Mouse (Mus musculus) embryonic facial prominence, embryonic 10.5 days (tissue): ENCODE results near the gene Lhpp. TPM values are rescaled to one million over a fixed set of nuclear protein-coding genes. Genes with fewer than 3 reads are reported as not detected.
A peak's percentile ranks its signal among the peaks of the same experiment; 100 is the strongest.

Experiments
- DNase-seq: peaks from one replicate; pipeline ENCODE4 v3.0.0-alpha.2; 2017; ENCODE audit warnings: low spot score
- H3K27ac ChIP-seq: fragments of 300-500 bp; sonication (generic); replicated peaks from 2 replicates; pipeline ENCODE4 v1.5.1; 2016; ENCODE audit warnings: mild to moderate bottlenecking
- H3K27me3 ChIP-seq: fragments of 300-500 bp; sonication (generic); replicated peaks from 2 replicates; pipeline ENCODE4 v1.6.1; 2016; ENCODE audit warnings: low read depth, mild to moderate bottlenecking; ENCODE audit not compliant: poor library complexity, severe bottlenecking
- H3K36me3 ChIP-seq: fragments of 300-500 bp; sonication (generic); replicated peaks from 2 replicates; pipeline ENCODE4 v1.6.1; 2016; ENCODE audit warnings: mild to moderate bottlenecking, moderate library complexity
- H3K4me1 ChIP-seq: fragments of 300-500 bp; sonication (generic); 2 replicates; pipeline ENCODE4 v1.6.1; 2016
- H3K4me3 ChIP-seq: fragments of 300-500 bp; sonication (generic); 2 replicates; pipeline ENCODE4 v1.5.1; 2016; ENCODE audit warnings: mild to moderate bottlenecking, moderate library complexity
- H3K9me3 ChIP-seq: fragments of 300-500 bp; sonication (generic); 2 replicates; pipeline ENCODE4 v1.6.1; 2016; ENCODE audit warnings: mild to moderate bottlenecking
- WGBS: fragments of 180-500 bp; shearing (Covaris S2); methylation state at CpG from one replicate; pipeline ENCODE4 v1.1.7; 2016; 5-methylcytosine and 5-hydroxymethylcytosine counted together
- polyA plus RNA-seq: library from polyadenylated mRNA; unstranded; fragments of >200 nt; fragmentation: Nextera tagmentation; extraction: Ambion mirVana; gene quantifications from 2 replicates; pipeline ENCODE4 v1.2.1, GENCODE M21; 2016

Gene Lhpp
- polyA plus RNA-seq, 1 experiment from 2014 or later = 15.5 TPM

DNA sequence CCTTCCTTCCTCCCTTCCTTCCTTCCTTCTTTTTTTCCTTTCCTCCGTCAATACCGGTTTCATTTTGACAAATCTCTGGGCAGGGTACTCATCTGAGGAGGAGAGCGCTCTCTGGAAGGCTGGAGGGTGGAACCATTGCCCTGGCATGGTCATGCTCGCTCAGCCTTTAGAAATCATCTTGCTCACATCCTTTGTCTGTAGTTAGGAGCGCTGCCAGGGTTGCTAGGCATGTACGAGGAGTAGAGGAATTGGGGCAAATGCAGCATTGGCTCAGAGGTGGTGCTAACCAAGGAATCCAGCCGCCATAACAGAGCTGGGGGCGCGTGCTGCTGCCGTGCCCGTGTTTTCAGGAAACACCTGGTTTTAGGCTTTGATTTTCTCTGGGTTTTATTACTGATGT lies 20.9 kb downstream of the Lhpp start:
- Histone ChIP-seq H3K27me3 (peaks cover 77% of the 10 kb centered on the region), H3K4me1 (peaks cover 6% of the 10 kb centered on the region; the same call in 1 of the 2 replicates), H3K27ac (no peak overlapping the region), H3K4me3 (no peak overlapping the region), H3K36me3 (no peaks in the 10 kb centered on the region), H3K9me3 (no peaks in the 10 kb centered on the region)
- no peak for DNase-seq
- WGBS = 83% methylated on average over 11 of the region's 11 CpGs

DNA sequence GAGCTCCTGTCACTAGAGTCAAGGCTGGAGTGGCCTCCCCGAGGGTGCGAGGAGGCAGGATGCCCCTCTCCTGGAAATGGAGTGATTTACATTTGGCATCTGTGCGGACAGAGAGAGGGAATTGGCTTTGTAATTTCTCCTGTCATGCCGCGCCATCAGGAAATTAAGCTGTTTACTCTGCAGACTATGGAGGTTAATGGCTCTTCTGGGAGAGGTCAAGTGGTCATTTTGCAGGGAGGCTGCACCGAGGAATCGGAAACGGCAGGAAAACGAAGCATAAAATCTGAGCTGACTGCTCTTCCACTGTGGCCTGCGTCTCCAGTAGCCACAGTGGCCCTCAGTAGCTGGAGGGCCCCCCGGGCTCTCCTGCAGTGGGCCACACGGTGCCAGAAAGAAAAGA lies 26.9 kb downstream of the Lhpp start:
- H3K36me3 ChIP-seq = no peaks in the 10 kb centered on the region
- H3K4me1 ChIP-seq = peaks cover 36% of the 10 kb centered on the region
- 23% methylated on average over 12 of the region's 12 CpGs for WGBS
- DNase-seq = peak; percentile 19
- H3K27me3 ChIP-seq = peaks cover 98% of the 10 kb centered on the region
- H3K4me3 ChIP-seq = no peak overlapping the region
- no peaks in the 10 kb centered on the region for H3K9me3 ChIP-seq
- H3K27ac ChIP-seq = no peak overlapping the region

DNA sequence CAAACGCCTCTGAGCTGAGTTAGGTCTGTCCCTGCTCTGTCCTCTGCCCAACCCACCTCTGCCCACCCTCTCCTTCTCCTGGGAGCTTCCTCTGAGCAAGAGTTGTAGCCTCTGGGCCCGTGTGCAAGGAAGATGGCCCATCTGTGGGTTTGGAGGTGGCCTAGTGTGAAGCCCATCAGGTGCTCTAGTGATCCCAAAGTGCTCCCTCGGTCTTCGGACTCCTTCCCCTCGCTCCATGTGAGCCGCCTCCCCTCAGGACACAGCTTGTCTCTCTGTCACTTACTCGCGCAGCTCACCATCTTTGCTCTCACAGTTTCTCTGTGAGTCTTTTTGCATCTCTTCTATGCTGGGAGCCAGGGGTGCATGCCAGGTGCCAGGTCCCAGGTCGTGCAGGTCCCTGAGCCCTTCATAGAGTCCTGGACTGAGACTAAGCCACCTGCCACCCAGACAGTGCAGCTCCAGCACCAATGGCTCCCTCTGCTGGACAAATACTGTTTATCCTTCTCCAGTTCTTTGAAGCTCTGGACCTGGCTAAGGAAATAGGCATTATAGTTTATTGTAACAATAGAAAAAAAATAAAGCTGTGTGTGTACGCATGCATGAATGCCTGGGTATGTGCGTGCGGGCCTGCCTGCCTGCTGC lies 28.1 kb downstream of the Lhpp start:
- Histone ChIP-seq H3K4me3 (no peak overlapping the region), H3K36me3 (no peaks in the 10 kb centered on the region), H3K4me1 (peaks cover 36% of the 10 kb centered on the region), H3K9me3 (no peaks in the 10 kb centered on the region), H3K27ac (no peak overlapping the region), H3K27me3 (peaks cover 98% of the 10 kb centered on the region)
- peak; percentile 48 for DNase-seq
- WGBS = 56% methylated on average over 12 of the region's 12 CpGs

DNA sequence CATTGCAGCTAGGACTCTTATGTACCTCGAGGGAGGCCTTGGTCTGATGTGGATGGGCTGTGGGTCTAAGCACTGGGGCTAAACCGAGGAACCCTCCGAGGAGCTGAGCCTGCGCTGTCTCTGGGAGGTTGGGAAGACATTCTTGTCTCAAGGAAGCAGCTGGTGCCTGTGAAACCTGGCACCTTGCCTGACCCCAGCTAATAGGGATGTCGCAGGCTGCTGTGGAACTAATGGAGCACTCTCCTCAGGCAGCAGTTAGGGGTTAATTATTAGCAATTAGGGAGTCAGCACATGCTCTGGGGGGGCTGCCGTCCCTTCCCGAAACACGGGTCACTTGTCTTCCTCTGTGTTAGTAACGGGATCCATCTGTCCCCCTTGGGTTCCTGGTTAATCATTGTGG lies 30.5 kb downstream of the Lhpp start:
- peak; percentile 26 for DNase-seq
- Histone ChIP-seq H3K4me1 (peaks cover 36% of the 10 kb centered on the region), H3K27ac (no peak overlapping the region), H3K36me3 (no peaks in the 10 kb centered on the region), H3K4me3 (no peak overlapping the region), H3K9me3 (no peaks in the 10 kb centered on the region), H3K27me3 (peaks cover 78% of the 10 kb centered on the region)
- WGBS = 27% methylated on average over 9 of the region's 9 CpGs

DNA sequence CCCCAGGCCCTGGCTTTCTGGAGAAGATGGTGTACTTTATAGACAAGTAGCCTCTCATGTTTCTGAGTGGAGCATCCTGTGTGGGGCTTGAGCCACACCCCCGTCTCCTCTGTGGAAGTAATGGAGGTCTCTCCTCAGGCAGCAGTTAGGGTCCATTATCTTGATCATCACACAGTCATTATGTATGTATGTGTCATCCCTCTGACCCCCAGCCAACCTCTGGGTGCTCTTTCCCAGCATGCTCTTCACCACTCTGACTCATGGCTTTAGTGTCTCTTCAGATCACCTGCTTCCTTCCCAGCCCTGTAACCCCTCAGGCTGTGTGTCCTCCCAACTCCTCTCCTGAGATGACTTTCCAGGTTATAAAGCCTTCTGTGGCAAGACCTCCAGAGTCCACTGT lies 31.2 kb downstream of the Lhpp start:
- DNase-seq = no peak
- 82% methylated on average over 1 of the region's 1 CpGs for WGBS
- Histone ChIP-seq H3K36me3 (no peaks in the 10 kb centered on the region), H3K27ac (no peak overlapping the region), H3K4me1 (peaks cover 36% of the 10 kb centered on the region), H3K9me3 (no peaks in the 10 kb centered on the region), H3K27me3 (peaks cover 72% of the 10 kb centered on the region), H3K4me3 (no peak overlapping the region)

DNA sequence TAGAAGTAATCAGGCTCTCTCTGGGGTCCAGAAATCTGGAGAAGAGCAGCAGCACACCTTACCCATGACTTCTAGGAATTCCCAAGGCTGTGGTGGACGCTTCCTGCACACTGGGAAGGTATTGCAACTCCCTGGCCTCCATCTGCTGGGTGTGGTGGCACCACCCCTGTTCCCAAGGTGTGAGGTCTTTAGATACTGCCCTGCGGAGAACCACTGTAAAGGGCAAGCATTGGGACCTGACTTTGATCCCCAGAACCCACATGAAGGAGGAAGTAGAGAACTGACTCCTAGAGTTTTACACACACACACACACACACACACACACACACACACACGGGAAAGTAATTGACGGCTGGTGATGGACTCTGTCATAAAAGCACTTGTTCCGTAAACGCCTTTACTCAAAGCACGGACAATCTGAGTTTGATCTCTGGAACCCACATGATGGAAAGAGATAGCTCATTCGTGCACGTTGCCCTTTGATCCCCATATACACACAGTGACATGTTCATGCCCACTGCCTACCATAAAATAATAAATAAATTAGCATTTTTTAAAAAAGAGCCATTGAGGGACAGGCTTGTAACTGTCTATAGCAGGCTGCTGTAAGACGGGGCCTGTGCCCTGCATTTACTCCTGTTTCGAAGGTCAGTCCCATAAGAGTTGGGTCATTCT lies 34.3 kb downstream of the Lhpp start:
- H3K27me3 ChIP-seq = peaks cover 42% of the 10 kb centered on the region
- 87% methylated on average over 11 of the region's 11 CpGs for WGBS
- peaks cover 21% of the 10 kb centered on the region for H3K4me1 ChIP-seq
- no peak overlapping the region for H3K4me3 ChIP-seq
- H3K27ac ChIP-seq = no peak overlapping the region
- no peaks in the 10 kb centered on the region for H3K36me3 ChIP-seq
- DNase-seq = no peak
- H3K9me3 ChIP-seq = no peaks in the 10 kb centered on the region

DNA sequence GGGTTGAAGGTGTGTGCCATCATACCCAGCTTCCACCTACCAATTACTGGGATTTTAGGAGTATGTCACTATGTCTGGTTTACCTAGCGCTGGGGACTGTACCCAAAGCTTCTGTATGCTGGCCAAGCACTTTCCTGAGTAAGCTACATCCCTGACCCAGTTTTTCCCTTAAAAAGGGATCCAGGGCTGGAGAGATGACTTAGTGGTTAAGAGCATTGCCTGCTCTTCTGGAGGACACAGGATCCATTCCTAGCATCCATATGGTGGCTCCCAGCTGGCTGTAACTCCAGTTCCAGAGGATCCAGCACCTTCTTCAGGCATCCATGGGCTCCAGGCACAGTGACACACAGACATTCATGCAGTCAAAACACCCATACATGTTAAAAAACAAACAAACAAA lies 36.1 kb downstream of the Lhpp start:
- Histone ChIP-seq H3K4me1 (peaks cover 19% of the 10 kb centered on the region), H3K27ac (no peak overlapping the region), H3K36me3 (no peaks in the 10 kb centered on the region), H3K4me3 (no peak overlapping the region), H3K9me3 (no peaks in the 10 kb centered on the region), H3K27me3 (peaks cover 24% of the 10 kb centered on the region)
- DNase-seq = no peak
- WGBS = 93% methylated on average over 1 of the region's 1 CpGs

DNA sequence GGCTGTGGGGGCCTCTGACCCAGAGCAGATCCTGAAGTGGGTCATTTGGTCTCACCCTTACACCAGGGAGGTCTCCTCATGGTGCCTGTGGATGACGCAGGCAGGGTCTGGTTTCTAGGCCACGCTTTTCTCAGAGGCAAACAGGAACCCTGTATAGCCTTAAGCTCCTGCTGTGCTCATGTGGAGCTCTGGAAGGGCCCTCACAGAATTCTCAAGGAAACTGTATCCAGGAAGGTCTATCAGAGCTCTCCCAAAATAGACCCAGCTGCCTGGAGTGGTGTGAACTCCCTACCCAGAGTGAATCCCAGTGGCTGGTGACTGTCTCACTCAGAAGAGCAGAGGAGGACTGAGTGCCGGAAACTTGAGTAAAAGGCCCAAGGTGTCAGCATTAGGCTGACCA lies 44.0 kb downstream of the Lhpp start:
- Histone ChIP-seq H3K4me1 (peaks cover 50% of the 10 kb centered on the region), H3K9me3 (no peaks in the 10 kb centered on the region), H3K4me3 (no peak overlapping the region), H3K27ac (no peak overlapping the region), H3K27me3 (peaks cover 9% of the 10 kb centered on the region; the same call in 1 of the 2 replicates), H3K36me3 (no peaks in the 10 kb centered on the region)
- WGBS = 81% methylated on average over 3 of the region's 3 CpGs
- DNase-seq = no peak

DNA sequence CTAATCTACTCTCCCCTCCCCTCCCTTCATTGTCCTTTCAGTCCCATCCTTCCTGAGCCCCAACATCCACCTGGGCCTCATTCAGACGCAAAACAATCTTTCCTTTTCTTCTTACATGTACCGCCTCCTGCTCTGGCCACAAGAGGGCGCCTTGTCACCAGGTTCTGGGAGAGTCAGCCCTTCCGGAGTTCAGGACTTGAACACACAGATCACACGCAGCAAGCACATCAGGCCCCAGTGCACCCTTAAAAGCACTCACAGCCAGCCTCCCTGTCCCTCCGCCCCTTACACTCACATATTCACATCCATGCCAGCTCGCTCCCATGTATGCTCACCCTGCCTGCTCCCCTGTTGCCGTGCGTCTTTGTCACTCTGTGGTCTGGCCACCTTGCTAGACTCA lies 45.6 kb downstream of the Lhpp start:
- WGBS = 15% methylated on average over 9 of the region's 9 CpGs

DNA sequence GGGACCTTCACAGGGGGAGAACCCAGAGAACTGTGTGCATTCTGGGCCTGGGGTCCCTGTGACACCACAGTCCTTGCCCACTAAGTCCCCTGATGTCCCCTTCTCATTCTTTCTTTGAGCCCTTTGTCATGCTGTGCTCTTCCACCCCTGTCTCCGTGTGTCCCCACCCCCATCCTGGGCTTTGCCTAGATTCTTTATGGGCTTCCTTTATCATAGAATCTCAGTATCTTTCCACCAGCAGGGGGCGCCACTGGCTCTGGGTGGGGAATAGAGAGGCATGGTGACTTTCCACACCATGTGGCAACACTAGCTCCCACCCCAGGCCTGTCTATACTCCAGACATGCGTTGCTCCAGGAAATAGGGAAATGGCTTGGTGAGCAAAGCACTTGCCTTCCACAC lies 46.1 kb downstream of the Lhpp start:
- peaks cover 16% of the 10 kb centered on the region; the same call in 1 of the 2 replicates for H3K27me3 ChIP-seq
- H3K27ac ChIP-seq = peak overlapping the region; percentile 81
- 0 out of 2 replicates have a peak overlapping the region, but pooled peaks have one; percentile 18 for H3K4me3 ChIP-seq
- H3K4me1 ChIP-seq = peaks cover 61% of the 10 kb centered on the region
- WGBS = 9% methylated on average over 3 of the region's 3 CpGs
- no peaks in the 10 kb centered on the region for H3K9me3 ChIP-seq
- H3K36me3 ChIP-seq = no peaks in the 10 kb centered on the region
- peak; percentile 89 for DNase-seq

More for the DNA sequence above, 45.6 kb downstream of the Lhpp start:
- Histone ChIP-seq H3K27ac (peak overlapping the region; percentile 80), H3K36me3 (no peaks in the 10 kb centered on the region), H3K4me3 (0 out of 2 replicates have a peak overlapping the region, but pooled peaks have one; percentile 18), H3K9me3 (no peaks in the 10 kb centered on the region), H3K4me1 (peaks cover 59% of the 10 kb centered on the region), H3K27me3 (peaks cover 12% of the 10 kb centered on the region; the same call in 1 of the 2 replicates)
- peak; percentile 93 for DNase-seq

DNA sequence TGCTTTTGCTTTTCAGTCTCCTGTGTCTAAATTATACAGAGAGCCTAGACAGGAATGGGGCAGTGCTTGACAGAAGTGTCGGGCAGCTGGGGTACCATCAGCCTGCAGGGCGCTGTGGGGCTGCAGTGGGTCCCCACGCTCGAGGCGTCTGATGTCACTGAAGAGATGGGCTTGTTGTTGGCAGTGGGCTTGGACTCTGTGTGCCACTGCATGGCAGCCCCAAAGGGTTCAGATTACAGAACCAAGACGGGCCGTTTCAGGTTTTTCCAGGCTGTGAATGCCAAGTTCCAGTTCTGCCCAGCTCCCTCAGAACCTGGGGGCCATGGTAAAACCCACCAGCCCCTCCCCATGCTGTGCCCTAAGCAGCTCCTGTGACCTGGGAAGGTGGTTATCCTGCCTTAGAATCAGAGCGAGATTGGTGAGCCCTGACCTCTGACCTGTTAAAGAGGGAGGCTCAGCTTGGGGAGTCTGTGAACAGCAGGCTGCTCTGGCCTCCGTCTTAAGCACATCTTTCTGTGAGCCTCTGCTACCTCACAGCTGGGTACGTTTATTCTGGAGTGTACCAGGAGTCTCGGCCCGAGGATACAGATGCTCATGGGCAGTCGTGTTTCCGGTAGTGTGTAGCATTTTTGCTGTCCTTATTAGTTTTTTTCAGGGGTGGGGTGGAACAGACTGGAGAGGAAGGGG lies 47.1 kb downstream of the Lhpp start:
- Histone ChIP-seq H3K27me3 (peaks cover 20% of the 10 kb centered on the region; the same call in 1 of the 2 replicates), H3K36me3 (no peaks in the 10 kb centered on the region), H3K4me3 (peak overlapping the region; percentile 23), H3K9me3 (no peaks in the 10 kb centered on the region), H3K4me1 (peaks cover 61% of the 10 kb centered on the region), H3K27ac (peak overlapping the region; percentile 81)
- peak; percentile 35 for DNase-seq
- WGBS = 28% methylated on average over 14 of the region's 14 CpGs

DNA sequence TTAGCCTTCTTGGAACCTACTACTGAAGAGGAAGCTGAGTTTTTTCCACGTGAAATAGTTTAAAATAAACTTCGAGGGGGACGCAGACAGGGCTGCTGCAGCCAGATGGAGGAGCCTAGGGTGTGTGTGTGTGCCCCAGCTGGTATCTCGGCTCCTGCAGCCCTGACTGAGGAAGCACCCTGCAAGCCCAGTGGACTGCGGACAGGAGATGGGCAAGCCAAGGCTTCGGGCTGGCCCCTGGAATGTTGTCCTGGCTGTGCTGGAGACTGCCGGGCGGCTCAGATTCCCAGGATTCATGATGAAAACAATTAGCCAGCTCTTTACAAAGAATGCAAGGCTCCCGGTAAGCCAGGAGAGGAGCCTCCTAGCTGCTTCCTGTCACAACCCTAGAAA lies 47.6 kb downstream of the Lhpp start:
- 4% methylated on average over 9 of the region's 9 CpGs for WGBS
- peak overlapping the region; percentile 81 for H3K27ac ChIP-seq

More for the DNA sequence above, 47.6 kb downstream of the Lhpp start:
- H3K9me3 ChIP-seq = no peaks in the 10 kb centered on the region
- DNase-seq = peak; percentile 69
- H3K36me3 ChIP-seq = no peaks in the 10 kb centered on the region
- H3K4me3 ChIP-seq = peak overlapping the region; percentile 23
- peaks cover 65% of the 10 kb centered on the region for H3K4me1 ChIP-seq
- peaks cover 25% of the 10 kb centered on the region; the same call in 1 of the 2 replicates for H3K27me3 ChIP-seq
